Mouse (Mus musculus) thymus, postnatal 14 days (tissue): Measurements from ENCODE around the gene Nadk.

Experiments
- DNase-seq: peaks from one replicate; pipeline ENCODE4 v3.0.0; 2021

Nadk gene

GRCm38 (mm10) chr4:155606825-155607224 is 44.6 kb downstream of the Nadk start:
- DNase-seq = no peak

- no peak for DNase-seq
Observed at GRCm38 (mm10) chr4:155611860-155612259, 49.7 kb downstream of the Nadk start.

GRCm38 (mm10) chr4:155613264-155613663 is 51.1 kb downstream of the Nadk start:
- DNase-seq = no peak

GRCm38 (mm10) chr4:155618321-155618720 is 56.1 kb downstream of the Nadk start:
- no peak for DNase-seq

- DNase-seq = peak; percentile 96
Observed at GRCm38 (mm10) chr4:155624338-155625291, 62.4 kb downstream of the Nadk start, which contains the start of gene Cdk11b. TSS of gene Cdk11b (plus strand) at chr4:155624854.

GRCm38 (mm10) chr4:155630267-155630666 is 68.1 kb downstream of the Nadk start:
- DNase-seq = no peak

- no peak for DNase-seq
Observed at GRCm38 (mm10) chr4:155635766-155636499, 73.8 kb downstream of the Nadk start.
